Mouse (Mus musculus) mature B cell (primary cell): ENCODE results near the gene Nkx2-5.

Experiments used
- in situ Hi-C: fragments of 300-500 bp; cut with MboI; formaldehyde crosslinking; loops from 2 replicates; pipeline ENCODE4 v1.14.3; 2019

Gene Nkx2-5

DNA sequence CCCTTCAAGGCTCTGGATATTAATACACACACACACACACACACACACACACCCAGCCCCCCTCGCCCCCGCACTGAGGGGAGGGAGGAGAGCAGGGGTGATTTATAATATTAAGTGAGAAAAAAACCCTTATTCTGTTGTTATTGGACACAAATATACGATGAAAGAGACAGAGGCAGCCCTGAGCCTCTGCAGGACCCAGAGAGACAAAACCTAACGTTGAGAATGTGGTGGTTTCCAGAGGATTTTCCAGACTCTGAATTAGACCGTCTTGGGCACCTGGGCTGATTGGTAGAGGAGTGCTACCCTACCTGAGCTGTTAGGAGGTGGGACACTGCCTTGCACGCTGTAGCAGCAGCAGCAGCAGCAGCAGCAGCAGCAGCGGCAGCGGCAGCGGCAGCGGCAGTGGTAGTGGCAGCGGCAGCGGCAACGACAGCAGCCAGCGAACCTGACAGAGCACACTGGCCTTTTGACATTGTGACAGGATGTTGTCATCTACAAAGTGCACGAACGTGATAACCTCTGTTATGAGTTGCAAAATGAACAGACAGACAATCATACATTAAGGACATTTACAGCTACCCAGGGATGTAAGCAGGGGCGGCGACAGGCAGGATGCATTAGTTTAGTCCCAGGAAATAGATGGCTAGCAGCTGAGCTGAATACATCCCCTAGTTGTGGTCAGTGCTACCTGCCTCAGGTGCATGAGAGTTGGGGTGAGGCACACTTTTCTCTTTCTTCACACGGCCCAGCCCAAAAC lies 7.8 kb downstream of the Nkx2-5 start:
- in situ Hi-C loops, result no loop called here

DNA sequence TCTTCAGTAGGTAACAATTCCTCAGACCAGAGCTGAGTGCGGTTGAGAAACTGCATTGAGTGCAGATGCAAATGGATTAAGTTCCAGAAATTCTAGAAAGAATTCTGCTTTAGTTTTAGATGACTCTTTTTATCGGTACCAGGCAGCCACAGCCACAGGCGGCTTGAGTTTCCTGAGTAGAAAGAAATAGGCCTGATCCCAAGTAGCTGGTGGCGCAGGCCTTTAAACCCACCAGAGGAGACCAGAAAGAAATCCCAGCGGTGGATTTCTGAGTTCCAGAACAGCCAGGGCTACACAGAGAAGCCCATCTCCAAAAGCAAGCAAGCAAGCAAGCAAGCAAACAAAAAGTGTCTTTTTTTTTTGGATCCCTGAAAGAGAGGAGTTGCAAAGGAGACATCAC lies 8.4 kb downstream of the Nkx2-5 start:
- in situ Hi-C loops, result no loop called here

GRCm38 (mm10) chr17:26835956-26836355 lies 8.9 kb downstream of the Nkx2-5 start:
- in situ Hi-C loops, result no loop called here

DNA sequence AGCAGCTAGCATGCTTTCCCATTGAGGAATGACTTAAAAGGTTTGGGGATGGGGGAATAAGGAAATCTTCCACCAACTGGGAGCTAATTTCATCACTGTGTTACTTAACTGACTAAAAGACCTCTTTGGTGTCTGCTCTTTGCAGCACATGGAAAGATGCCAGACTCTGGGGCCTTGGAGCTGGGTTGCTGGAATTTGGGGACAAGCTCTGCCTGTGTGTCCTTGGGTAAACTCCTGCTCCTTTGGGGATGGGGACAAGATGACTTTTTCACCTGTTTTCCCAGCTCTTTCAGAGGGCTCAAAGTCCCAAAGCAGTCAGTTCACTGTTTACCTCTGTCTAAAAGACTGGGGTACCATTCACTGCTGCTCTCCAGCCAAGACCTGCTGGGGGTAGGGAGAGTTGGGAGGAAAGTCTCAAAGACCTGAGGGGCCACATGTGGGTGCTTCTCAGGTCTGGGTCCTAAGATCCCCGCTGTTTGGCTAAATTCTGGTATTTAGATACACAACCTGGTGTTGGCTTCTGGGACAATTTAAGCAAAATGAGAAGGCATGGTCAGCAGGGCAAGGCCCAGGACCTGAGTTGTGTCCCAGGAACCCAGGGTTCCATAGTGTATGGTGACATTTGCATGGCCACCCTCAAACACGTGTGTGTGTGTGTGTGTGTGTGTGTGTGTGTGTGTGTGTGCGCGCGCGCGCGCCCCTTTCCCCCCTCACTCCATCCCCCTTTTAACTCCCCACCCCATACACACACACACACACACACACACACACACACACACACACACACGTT lies 9.6 kb downstream of the Nkx2-5 start:
- in situ Hi-C loops, result no loop called here

- in situ Hi-C loops, result no loop called here
These were observed 10.4 kb downstream of the Nkx2-5 start for GRCm38 (mm10) chr17:26834302-26834965.

DNA sequence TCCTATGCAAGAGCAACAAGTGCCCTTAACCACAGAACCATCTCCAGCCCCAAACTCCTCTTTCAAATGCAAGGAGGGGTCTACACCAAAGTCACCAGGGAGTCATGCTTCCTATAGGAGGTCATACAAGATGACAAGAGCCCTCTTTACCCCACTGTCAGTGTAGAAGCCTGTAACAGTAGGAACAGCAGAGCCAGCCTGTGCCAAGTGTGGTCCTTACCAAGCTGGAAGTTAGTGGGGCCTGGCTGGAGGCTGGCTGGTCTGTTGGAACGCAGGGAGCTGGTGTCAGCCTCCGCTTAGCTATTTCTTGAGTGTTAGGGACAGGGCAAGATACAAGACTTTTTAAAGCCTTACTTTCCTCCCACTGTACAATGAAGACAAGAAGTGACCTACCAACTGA lies 11.0 kb downstream of the Nkx2-5 start:
- in situ Hi-C loops, result no loop called here

DNA sequence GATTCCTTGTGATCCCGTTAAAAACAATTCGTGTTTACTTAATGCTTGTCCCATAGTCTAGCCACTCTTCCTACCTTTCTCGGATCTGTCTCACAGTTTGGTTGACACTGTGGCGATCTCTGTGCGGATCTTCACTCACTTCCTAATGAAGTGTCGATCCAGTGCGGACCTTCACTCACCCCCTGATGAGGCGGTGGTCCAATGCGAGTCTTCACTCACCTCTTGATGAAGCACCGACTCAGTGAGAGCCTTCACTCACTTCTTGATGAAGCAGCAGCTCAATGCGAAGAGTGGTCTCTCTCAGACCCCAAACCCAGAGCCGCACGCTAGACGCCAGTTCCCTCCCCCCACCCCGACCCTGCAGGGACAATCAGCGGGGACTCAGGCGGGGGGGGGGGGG lies 18.7 kb downstream of the Nkx2-5 start:
- in situ Hi-C loops, result no loop called here

DNA sequence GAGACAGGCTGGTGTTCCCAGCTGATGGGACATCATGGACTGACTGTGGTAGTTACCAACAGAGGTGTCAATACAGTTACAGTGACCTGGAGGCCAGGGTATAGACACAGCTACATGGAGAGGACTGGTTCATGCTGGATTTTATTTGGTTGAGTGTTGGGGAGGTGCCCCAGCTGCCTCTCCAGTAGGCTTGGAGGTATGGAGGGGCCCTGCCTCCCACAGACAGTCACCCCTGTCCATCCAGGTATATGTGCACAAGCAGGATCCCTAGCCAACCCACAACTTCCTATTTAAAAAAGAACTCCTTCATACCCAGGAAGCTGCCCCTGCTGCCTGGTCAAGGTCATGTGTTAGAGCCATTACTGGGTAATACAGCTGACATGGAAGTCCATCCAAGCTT lies 27.0 kb downstream of the Nkx2-5 start:
- in situ Hi-C loops, result no loop called here

- in situ Hi-C loops, result no loop called here
These were observed 28.0 kb downstream of the Nkx2-5 start for GRCm38 (mm10) chr17:26816810-26817209.

DNA sequence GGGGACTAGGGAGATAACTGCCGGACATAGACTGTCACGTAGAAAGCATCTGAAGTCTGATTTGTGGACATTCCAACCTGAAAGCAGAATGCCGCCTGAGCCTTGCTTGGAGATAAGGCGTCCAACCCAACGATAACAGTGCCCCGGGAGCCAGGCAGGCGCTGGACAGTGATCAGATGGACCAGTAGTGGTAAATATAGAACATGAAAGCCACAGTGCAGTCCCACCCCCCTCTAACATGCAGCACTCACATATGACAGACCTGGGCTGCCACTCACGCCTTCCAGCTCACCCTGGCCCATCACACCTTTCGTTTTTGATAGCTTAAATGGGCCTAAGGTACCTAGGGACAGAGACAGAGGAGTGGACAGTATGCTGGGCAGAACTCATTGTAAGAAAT lies 31.3 kb downstream of the Nkx2-5 start:
- in situ Hi-C loops, result no loop called here

DNA sequence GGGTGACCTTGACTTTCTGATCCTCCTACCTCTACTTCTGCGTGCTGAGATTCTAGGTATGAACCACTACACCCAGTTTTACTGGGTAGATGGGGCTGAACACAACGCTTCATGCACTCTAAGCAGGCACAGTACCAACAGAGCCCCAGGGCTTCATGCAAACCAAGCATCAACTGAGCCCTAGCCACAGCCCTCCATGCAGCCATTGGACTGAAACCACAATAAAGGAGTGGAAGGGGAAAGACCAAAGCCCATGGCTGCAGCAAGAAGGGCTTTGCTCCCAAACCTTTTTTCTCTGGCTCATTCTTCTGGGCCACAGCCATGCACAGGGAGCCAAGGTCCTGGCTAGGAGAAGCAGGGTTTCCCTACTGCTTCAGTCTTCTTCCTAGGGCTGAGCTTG lies 32.2 kb downstream of the Nkx2-5 start:
- in situ Hi-C loops, result no loop called here

- in situ Hi-C loops, result no loop called here
These were observed 41.9 kb downstream of the Nkx2-5 start for GRCm38 (mm10) chr17:26802886-26803285.

GRCm38 (mm10) chr17:26797379-26798128 lies 47.3 kb downstream of the Nkx2-5 start:
- in situ Hi-C loops, result loop anchor here (5.0 kb wide), 1 partner anchor 90 kb away; no protein-coding TSS in a partner anchor

DNA sequence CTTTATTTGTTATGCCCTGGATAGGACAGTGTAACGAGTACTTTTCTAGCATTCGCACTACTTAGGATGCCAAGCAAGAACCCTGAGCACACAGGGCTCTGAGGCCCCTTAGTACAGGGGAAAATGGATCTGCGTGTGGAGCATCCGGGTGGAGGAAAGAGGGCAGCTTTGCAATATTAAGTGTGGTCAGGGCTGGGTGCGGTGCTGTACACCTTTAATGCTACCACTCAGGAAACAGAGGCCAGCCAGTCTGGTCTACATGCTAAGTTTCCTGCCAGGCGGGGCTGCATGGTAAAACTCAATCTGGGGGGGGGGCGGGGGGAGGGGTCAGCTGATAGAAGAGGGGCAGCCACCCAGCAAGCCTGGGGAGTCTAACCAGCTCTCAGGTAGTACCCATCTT lies 49.4 kb downstream of the Nkx2-5 start:
- in situ Hi-C loops, result loop anchor here (5.0 kb wide), 1 partner anchor 92 kb away; no protein-coding TSS in a partner anchor

GRCm38 (mm10) chr17:26794744-26795143 lies 50.1 kb downstream of the Nkx2-5 start:
- in situ Hi-C loops, result loop anchor here (5.0 kb wide), 1 partner anchor 93 kb away; no protein-coding TSS in a partner anchor

GRCm38 (mm10) chr17:26793068-26793765 lies 51.6 kb downstream of the Nkx2-5 start:
- in situ Hi-C loops, result no loop called here

DNA sequence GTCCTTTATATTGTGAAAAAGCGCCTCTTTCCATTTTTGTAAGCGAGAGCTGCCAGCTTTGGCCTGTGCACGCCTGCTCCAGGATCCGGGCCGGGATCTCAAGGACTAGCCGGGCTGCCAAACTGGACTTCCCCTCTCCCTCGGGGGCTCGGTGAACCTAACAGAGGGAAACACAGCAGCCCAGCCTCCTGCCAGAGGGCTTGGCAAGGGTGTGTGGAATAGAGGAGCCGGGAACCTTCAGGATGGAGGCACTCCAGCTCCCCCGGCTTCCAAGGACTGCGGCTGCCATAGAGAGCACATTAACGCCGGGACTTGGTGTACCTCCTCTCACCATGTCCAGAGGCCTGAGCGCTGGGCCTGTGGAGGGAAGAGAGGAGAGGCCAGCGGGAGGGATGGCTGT lies 52.7 kb downstream of the Nkx2-5 start:
- in situ Hi-C loops, result no loop called here

- in situ Hi-C loops, result no loop called here
These were observed 53.2 kb downstream of the Nkx2-5 start for GRCm38 (mm10) chr17:26791580-26791979.

- in situ Hi-C loops, result no loop called here
These were observed 54.3 kb downstream of the Nkx2-5 start for GRCm38 (mm10) chr17:26790269-26791214.
